Mouse (Mus musculus): ENCODE results near the gene Plac1.
"Not testable (repeated sequence)": the region's sequence is repeated elsewhere in the genome, so short reads cannot be mapped to it uniquely, and the experiment has no call there.

The Plac1 gene

DNA sequence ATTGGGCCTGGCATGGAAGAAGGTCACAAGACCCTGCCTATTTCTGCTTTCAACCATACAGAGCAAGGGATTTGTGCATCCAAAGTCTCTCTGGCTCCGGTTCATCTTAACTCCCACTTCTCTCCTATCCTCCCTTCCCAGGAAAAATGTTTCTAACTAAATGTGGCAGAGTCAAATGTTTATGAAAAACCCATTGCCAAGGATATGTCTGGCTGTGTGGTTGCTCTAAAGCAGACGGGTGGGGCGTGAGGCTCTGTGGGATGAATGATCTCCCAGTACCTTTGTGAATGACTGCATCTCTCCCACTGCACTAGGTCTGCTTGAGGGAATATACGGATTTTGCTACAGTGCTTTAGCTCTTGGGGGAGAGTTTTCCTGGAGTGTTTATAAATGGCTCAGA is 193.9 kb downstream of the Plac1 start:
- DNase-seq (ENCODE audit: low spot score), result no peak

GRCm38 (mm10) chrX:53045187-53045903 is 194.6 kb downstream of the Plac1 start:
- no peak for DNase-seq (ENCODE audit: low spot score)

DNA sequence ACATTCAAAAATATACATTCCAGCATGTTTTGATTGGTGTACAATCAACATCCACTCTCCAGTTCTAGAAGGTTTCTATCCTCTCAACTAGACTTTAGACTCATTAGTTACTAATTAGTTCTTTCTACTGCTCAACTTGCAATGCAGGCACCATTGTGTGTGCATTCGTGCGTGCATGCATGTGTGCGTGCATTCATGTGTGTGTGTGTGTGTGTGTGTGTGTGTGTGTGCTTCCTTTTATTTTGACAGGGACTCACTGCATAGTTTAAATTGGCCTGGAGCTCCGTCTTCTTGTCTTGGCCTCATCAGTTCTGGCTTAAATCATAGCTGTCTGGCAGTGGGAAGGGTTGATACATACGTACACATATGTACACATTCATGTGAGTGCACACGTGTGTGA is 198.9 kb downstream of the Plac1 start:
- DNase-seq (ENCODE audit: low spot score), result no peak

GRCm38 (mm10) chrX:53040138-53040537 is 199.8 kb downstream of the Plac1 start:
- no peak for DNase-seq (ENCODE audit: low spot score)

GRCm38 (mm10) chrX:53039651-53040050 is 200.3 kb downstream of the Plac1 start:
- no peak for DNase-seq (ENCODE audit: low spot score)

- DNase-seq (ENCODE audit: low spot score), result no peak
These were observed 201.7 kb downstream of the Plac1 start for GRCm38 (mm10) chrX:53038194-53038593.

GRCm38 (mm10) chrX:53029559-53029958 is 210.4 kb downstream of the Plac1 start:
- no peak for DNase-seq (ENCODE audit: low spot score)

- DNase-seq (ENCODE audit: low spot score), result no peak
These were observed 214.3 kb downstream of the Plac1 start for GRCm38 (mm10) chrX:53025471-53026223.

GRCm38 (mm10) chrX:53024268-53024667 is 215.6 kb downstream of the Plac1 start:
- not testable (repeated sequence) for DNase-seq (ENCODE audit: low spot score)

GRCm38 (mm10) chrX:53023021-53023420 is 216.9 kb downstream of the Plac1 start:
- DNase-seq (ENCODE audit: low spot score), result no peak
